Mouse (Mus musculus) cerebellum, postnatal 10 days (tissue): ENCODE results near the gene 2810459M11Rik.
"Not testable (repeated sequence)": the region's sequence is repeated elsewhere in the genome, so short reads cannot be mapped to it uniquely, and the experiment has no call there.

ENCODE experiments used
- DNase-seq, 2 experiments: peaks; one replicate each; pipeline ENCODE4 v3.0.0; 2021; ENCODE audit warnings: mixed read lengths in 2 of 2

2810459M11Rik gene

GRCm38 (mm10) chr1:86045848-86046805, at the start of gene 2810459M11Rik:
TSS of gene 2810459M11Rik (plus strand) at chr1:86045863.
- DNase-seq = peak; percentile 51 to 54

- DNase-seq = no peak
Measured at GRCm38 (mm10) chr1:85997221-85997620, 48.4 kb upstream of the 2810459M11Rik start.

- DNase-seq = no peak
Measured at GRCm38 (mm10) chr1:85998012-85998411, 47.7 kb upstream of the 2810459M11Rik start.

- no peak for DNase-seq
Measured at GRCm38 (mm10) chr1:85999853-86000570, 45.7 kb upstream of the 2810459M11Rik start.

GRCm38 (mm10) chr1:86005540-86005939, 40.1 kb upstream of the 2810459M11Rik start:
- no peak for DNase-seq

GRCm38 (mm10) chr1:86006040-86006439, 39.6 kb upstream of the 2810459M11Rik start:
- no peak for DNase-seq

GRCm38 (mm10) chr1:86007778-86008177, 37.9 kb upstream of the 2810459M11Rik start:
- DNase-seq = peak; percentile 97 to 99

GRCm38 (mm10) chr1:86015758-86016157, 29.9 kb upstream of the 2810459M11Rik start:
- not testable (repeated sequence) for DNase-seq

GRCm38 (mm10) chr1:86016516-86016915, 29.1 kb upstream of the 2810459M11Rik start, which contains the start of gene Spata3:
TSS of gene Spata3 (plus strand) at chr1:86016816.
- DNase-seq = no peak

GRCm38 (mm10) chr1:86018235-86019055, 27.2 kb upstream of the 2810459M11Rik start:
- peak; percentile 92 to 93 for DNase-seq

GRCm38 (mm10) chr1:86021365-86021989, 24.2 kb upstream of the 2810459M11Rik start:
- DNase-seq = peak; percentile 32 to 38

- peak; percentile 36 to 48 for DNase-seq
Measured at GRCm38 (mm10) chr1:86032273-86032987, 13.2 kb upstream of the 2810459M11Rik start.

- DNase-seq = peak; percentile 56 to 58
Measured at GRCm38 (mm10) chr1:86038191-86038951, 7.3 kb upstream of the 2810459M11Rik start.

GRCm38 (mm10) chr1:86040131-86040530, 5.5 kb upstream of the 2810459M11Rik start:
- DNase-seq = no peak

- no peak for DNase-seq
Measured at GRCm38 (mm10) chr1:86040817-86041216, 4.8 kb upstream of the 2810459M11Rik start.

- DNase-seq = no peak
Measured at GRCm38 (mm10) chr1:86045056-86045455, 607 bp upstream of the 2810459M11Rik start.

GRCm38 (mm10) chr1:86046833-86047563, 1.3 kb downstream of the 2810459M11Rik start:
- no peak for DNase-seq

- DNase-seq = no peak
Measured at GRCm38 (mm10) chr1:86048231-86048630, 2.6 kb downstream of the 2810459M11Rik start.

- no peak for DNase-seq
Measured at GRCm38 (mm10) chr1:86048744-86049143, 3.1 kb downstream of the 2810459M11Rik start.
